Mouse (Mus musculus): ENCODE data around the gene Rpl27. TPM values are rescaled to one million over a fixed set of nuclear protein-coding genes. Genes with fewer than 3 reads are reported as not detected.
"Not testable (repeated sequence)": the region's sequence is repeated elsewhere in the genome, so short reads cannot be mapped to it uniquely, and the experiment has no call there.

The Rpl27 gene
- total and polyA plus RNA-seq, 3 experiments = 909 to 5,728 (median 3,039) TPM

DNA sequence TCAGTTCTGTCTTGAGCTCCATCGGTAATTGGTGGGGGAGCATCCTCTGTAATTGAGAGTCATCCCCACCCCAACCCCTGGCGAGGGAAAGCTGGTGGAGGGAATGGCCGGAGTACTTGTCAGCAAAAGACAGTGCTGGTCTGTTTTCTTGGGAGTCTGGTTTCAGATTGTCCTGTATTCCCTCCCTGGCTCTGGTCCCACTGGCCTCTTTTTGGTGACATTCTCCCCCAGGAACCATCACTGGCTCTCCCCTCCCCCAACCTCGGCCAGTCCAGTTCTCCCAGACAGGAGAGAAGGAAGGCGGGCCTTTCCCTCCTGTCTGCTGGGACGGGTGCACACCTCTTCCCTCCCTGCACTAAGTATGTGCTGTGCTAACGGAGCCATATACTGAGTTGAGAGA is 30.2 kb downstream of the Rpl27 start:
- Histone ChIP-seq H3K27ac (ENCODE audit: insufficient read depth, low read depth) (no peak overlapping the region), H3K9me3 (replicated peaks; ENCODE audit: low read length) (no peaks in the 10 kb centered on the region), H3K4me2 (ENCODE audit: insufficient read depth, low read depth, poor library complexity, severe bottlenecking) (no peak overlapping the region), H3K4me3 (replicated peaks in 1 of 3; ENCODE audit: low read depth in 2 of 3, low read length in 2 of 3, poor library complexity in 1 of 3) (no peak overlapping the region), H3K9ac (ENCODE audit: insufficient read depth, low read depth) (no peak overlapping the region), H3K4me1 (ENCODE audit: control insufficient read depth in 1 of 2, insufficient read depth in 2 of 2) (peaks cover 6 to 35% of the 10 kb centered on the region in 2 experiments), H3K79me2 (replicated peaks; ENCODE audit: control insufficient read depth, extremely low read depth, insufficient read depth, poor library complexity, severe bottlenecking) (no peaks in the 10 kb centered on the region), H3K27me3 (replicated peaks) (peaks cover 23% of the 10 kb centered on the region), H3K36me3 (replicated peaks in 1 of 2; ENCODE audit: control insufficient read depth in 1 of 2, insufficient read depth in 1 of 2, low read length in 1 of 2) (no peaks in the 10 kb centered on the region)
- dilution Hi-C loops (cut with MboI; ENCODE audit: extremely low pct_ligation_motif_present, extremely low pct_unique_long_range_greater_than_20kb, low sequenced_read_pairs) (no loop called here), in situ Hi-C loops (cut with MboI; ENCODE audit: low pct_ligation_motif_present, low pct_unique_long_range_greater_than_20kb, low sequenced_read_pairs) (no loop called here)
- TF ChIP-seq JUND (conservative IDR thresholded peaks at IDR 0.05; ENCODE audit: low read depth, low read length) (no peak), MAFK (IDR thresholded peaks at IDR 0.05; ENCODE audit: insufficient replicate concordance, low read length) (no peak), MYC (IDR thresholded peaks at IDR 0.05; ENCODE audit: low read depth, low read length) (no peak), USF1 (IDR thresholded peaks at IDR 0.05; ENCODE audit: low read depth, low read length) (no peak), JUN (IDR thresholded peaks at IDR 0.05; ENCODE audit: insufficient read depth, low read depth, low read length) (no peak), POLR2AphosphoS2 (IDR thresholded peaks at IDR 0.05; ENCODE audit: low read depth, low read length) (no peak), EP300 (IDR thresholded peaks at IDR 0.05; ENCODE audit: low read length) (no peak), ETS1 (conservative IDR thresholded peaks at IDR 0.05; ENCODE audit: low read depth, low read length) (no peak), POLR2A (IDR thresholded peaks at IDR 0.05; ENCODE audit: low read depth, low read length) (no peak), NRF1 (IDR thresholded peaks at IDR 0.05; ENCODE audit: low read depth, low read length) (no peak), BHLHE40 (IDR thresholded peaks at IDR 0.05; ENCODE audit: low read depth, low read length) (no peak), SMC3 (IDR thresholded peaks at IDR 0.05; ENCODE audit: low read depth, low read length) (no peak), SIN3A (IDR thresholded peaks at IDR 0.05; ENCODE audit: low read length) (no peak), UBTF (IDR thresholded peaks at IDR 0.05; ENCODE audit: low read depth, low read length) (no peak), ZNF384 (IDR thresholded peaks at IDR 0.05; ENCODE audit: low read depth, low read length) (no peak), CHD2 (IDR thresholded peaks at IDR 0.05; ENCODE audit: low read length) (no peak)
- no peak for DNase-seq (ENCODE audit: extremely low read depth)

DNA sequence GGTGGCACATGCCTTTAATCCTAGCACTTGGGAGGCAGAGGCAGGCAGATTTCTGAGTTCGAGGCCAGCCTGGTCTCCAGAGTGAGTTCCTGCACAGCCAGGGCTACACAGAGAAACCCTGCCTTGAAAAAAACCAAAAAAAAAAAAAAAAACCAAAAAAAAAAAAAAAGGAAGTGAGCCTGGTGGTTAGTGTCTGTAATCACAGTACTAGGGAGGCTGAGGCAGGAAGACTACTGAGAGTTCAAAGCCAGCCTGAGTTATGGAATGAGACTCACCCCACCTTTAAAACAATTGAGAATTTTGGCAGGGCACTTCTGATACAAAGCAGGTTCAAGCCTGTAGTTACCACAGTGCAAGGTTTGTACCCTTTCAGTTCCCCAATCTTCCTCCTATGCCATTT is 31.6 kb downstream of the Rpl27 start:
- H3K27ac ChIP-seq (ENCODE audit: insufficient read depth, low read depth); H3K36me3 ChIP-seq (replicated peaks in 1 of 2; ENCODE audit: control insufficient read depth in 1 of 2, insufficient read depth in 1 of 2, low read length in 1 of 2); H3K9ac ChIP-seq (ENCODE audit: insufficient read depth, low read depth); dilution Hi-C loops (cut with MboI; ENCODE audit: extremely low pct_ligation_motif_present, extremely low pct_unique_long_range_greater_than_20kb, low sequenced_read_pairs); in situ Hi-C loops (cut with MboI; ENCODE audit: low pct_ligation_motif_present, low pct_unique_long_range_greater_than_20kb, low sequenced_read_pairs); H3K4me2 ChIP-seq (ENCODE audit: insufficient read depth, low read depth, poor library complexity, severe bottlenecking); DNase-seq (ENCODE audit: extremely low read depth); H3K9me3 ChIP-seq (replicated peaks; ENCODE audit: low read length); H3K4me3 ChIP-seq (replicated peaks in 1 of 3; ENCODE audit: low read depth in 2 of 3, low read length in 2 of 3, poor library complexity in 1 of 3); H3K79me2 ChIP-seq (replicated peaks; ENCODE audit: control insufficient read depth, extremely low read depth, insufficient read depth, poor library complexity, severe bottlenecking): not testable (repeated sequence)
- peak; percentile 88 for TF ChIP-seq ZNF384 (IDR thresholded peaks at IDR 0.05; ENCODE audit: low read depth, low read length)
- peak; percentile 47; the same call in 1 of the 2 replicates for TF ChIP-seq EP300 (IDR thresholded peaks at IDR 0.05; ENCODE audit: low read length)
- 0 out of 2 replicates have a peak, but pooled peaks have one; percentile 46 for TF ChIP-seq IRF4 (IDR thresholded peaks at IDR 0.05; ENCODE audit: low read depth, low read length)
- H3K27me3 ChIP-seq (replicated peaks) = peaks cover 14% of the 10 kb centered on the region
- H3K4me1 ChIP-seq (ENCODE audit: control insufficient read depth in 1 of 2, insufficient read depth in 2 of 2) = peaks cover 6 to 25% of the 10 kb centered on the region in 2 experiments
